Mouse (Mus musculus): ENCODE measurements around the gene Abcf1.

Gene Abcf1

GRCm38 (mm10) chr17:35920384-35920783 lies 49.2 kb downstream of the Abcf1 start:
- DNase-seq (ENCODE audit: low spot score in 2 of 2): peak in 1 of 2 experiments; percentile 10

DNA sequence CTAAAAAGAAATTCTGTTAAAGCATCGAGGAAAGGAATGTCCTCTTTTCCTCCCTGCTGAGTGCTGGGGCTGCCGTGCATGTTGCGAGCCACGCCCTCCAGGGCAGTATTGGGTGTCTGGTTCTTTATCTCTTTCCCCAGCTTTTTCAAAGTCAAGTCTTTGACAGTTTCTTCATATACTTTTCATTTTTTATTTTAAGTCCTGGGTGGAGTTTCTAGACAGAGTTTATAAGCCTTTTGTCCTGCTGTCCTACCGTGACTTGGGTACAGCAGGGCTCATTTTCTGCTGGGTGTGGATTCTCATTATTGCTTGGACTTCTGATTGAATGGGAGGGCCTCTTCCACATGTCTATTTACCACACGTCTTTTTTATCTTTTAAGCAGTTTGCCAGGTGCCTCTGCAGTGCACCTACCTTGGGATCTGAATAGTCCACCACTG lies 49.7 kb downstream of the Abcf1 start:
- peak in 1 of 2 experiments; percentile 10 for DNase-seq (ENCODE audit: low spot score in 2 of 2)

- DNase-seq (ENCODE audit: low spot score in 2 of 2): peak; percentile 92 to 95
Observed at GRCm38 (mm10) chr17:35919060-35919715, 50.4 kb downstream of the Abcf1 start.

DNA sequence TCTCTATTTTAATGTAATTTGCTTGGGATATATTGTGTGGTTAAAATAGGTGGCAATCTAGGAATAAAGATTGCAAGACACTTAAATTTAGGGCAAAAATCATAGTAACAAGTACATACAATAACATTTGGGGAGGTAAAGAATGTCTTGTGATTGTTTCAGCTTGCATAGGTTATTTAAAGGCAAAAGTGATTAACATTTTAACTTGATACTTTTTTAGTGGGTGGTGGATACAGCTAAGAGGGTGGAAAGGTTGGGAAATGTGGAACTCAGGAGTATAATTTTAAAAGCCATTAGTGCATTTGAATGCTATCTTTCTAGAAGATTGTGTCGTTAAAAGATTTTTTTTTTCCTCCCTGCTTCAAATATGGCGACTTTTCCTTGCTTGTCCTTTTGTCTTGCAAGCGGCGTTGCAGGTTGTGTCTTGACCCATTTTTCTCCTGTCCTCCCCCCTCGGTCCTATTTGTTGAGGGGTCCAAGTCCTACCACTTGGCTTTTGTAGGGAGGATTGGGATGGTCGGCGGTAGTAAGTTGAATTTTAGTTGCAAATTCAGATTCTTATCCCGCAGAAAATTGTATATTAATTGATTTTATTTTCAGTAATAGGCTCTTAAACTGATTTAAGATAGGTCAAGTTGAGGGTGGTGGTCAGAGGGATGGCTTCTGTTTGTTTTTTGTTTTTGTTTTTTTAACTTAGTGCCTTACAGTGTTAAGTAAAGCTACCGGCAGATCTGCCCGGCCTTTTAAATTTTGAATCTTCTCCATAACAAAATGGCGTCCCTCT lies 51.1 kb downstream of the Abcf1 start:
- peak in 1 of 2 experiments; percentile 34 for DNase-seq (ENCODE audit: low spot score in 2 of 2)

DNA sequence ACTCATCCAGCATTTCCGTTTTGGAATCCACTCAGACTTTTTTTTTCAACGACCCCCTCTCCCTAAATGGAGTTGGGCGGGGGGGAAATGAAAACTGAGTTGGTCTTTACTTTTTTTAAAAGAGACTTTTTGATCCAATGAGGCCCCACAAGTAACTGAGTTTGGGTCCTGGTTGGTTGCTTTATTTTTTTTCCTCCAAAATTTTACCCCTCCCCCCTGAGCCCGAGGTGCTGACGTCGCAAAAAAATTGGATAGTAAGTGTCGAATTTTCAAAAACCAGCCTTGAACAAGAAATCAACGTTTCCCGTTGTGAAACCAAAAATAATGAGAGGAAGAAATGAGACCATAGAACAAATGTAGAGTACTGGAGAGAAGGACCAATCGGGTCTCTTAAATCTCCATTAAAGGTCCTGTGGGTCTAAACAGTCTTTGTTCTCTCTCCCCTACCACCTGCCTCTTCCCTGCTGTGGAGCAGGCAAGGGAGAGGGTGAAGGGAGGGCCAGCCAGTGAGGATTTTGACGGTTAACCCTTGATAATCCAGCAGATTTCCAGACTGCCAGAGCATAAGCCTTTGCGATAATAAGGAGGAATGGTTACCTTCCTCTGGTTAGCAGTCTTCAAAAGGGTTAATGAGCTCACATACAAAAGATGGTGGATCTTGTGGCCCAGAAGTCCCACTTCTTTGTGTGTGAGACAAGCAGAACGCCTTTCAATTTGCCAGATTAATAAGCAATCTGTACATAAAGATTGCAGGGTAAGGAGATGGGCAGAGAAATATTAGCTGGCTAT lies 51.9 kb downstream of the Abcf1 start:
- peak; percentile 55 to 75 for DNase-seq (ENCODE audit: low spot score in 2 of 2)

GRCm38 (mm10) chr17:35917143-35917462 lies 52.5 kb downstream of the Abcf1 start:
- no peak for DNase-seq (ENCODE audit: low spot score in 2 of 2)

GRCm38 (mm10) chr17:35916297-35917142 lies 53.0 kb downstream of the Abcf1 start, which contains the start of the genes Mrps18b and Ppp1r10:
Gene Mrps18b (minus strand): TSS chr17:35916389.
Gene Ppp1r10 (plus strand): TSS chr17:35916434.
- DNase-seq (ENCODE audit: low spot score in 2 of 2): peak; percentile 99

DNA sequence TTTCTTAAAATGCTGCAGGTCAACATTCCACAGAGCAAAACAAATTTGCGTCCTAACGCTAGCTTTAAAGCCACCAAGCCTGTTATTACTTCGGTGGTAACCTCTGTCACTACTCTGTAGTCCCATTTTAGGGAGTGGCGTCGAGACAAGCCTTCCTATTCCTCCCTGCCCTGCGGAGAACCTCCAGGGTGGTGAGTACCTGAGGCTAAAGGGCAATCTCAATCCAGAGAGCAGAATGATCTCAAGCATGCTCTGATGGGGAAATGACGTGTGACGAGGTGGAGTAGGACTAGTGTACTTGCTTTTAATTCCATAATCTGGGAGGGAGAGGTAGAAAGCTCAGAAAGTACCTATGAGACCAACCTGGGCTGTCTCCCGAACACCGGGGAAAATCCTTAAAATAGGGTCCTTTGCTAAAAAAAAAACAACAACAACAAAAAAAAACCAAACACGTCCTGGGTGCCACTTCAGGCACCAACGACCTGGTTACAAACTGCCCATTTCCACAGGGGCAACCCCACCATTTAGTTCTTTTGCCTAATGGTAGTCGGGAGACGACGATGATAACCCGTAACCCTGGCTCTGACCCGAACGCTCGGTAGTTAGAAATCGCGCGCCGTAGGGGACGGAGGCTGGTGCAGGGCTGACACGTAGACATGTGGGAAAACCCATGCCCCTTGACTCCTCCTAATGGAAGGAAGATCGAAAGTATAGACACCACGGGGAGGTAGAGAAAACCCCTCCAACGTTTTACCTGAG lies 53.8 kb downstream of the Abcf1 start:
- no peak for DNase-seq (ENCODE audit: low spot score in 2 of 2)

GRCm38 (mm10) chr17:35914975-35915374 lies 54.6 kb downstream of the Abcf1 start:
- DNase-seq (ENCODE audit: low spot score in 2 of 2): no peak

DNA sequence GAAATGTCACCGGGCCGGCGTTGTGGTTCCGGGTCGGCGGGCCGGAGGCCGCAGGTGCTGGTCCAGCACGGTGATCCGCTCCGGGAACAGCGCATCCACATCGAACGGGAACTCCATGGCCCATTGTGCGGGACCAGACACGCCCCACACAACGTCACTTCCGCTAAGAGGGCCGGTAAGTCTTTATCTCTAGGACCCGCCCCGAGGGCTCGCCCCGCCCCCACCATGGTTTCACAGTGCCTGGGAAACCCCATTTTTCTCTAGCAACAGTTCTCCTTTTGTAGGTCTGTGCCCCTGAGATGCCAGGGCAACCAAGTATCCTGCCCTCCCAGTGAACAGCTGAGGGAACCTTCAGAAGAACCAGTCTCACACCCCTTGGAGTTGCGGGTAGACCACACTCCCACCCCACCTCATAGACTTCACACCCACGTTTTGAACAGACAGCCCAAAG lies 59.6 kb downstream of the Abcf1 start, which contains the start of gene Atat1:
Gene Atat1, minus strand, starts transcription at position 157 of the 451 bp plus-strand sequence.
- peak; percentile 93 for DNase-seq (ENCODE audit: low spot score in 2 of 2)

- DNase-seq (ENCODE audit: low spot score in 2 of 2): no peak
Observed at GRCm38 (mm10) chr17:35909186-35909918, 60.2 kb downstream of the Abcf1 start.

GRCm38 (mm10) chr17:35907609-35908008 lies 62.0 kb downstream of the Abcf1 start:
- DNase-seq (ENCODE audit: low spot score in 2 of 2): no peak
